Mouse (Mus musculus): ENCODE data around the gene Spsb3.

Gene Spsb3

GRCm38 (mm10) chr17:24896241-24896992 is 10.0 kb downstream of the Spsb3 start, which contains the start of gene Nme3:
Nme3 (plus strand) TSS chr17:24896500.
- DNase-seq (ENCODE audit: low spot score in 2 of 2) = peak; percentile 63 to 76

DNA sequence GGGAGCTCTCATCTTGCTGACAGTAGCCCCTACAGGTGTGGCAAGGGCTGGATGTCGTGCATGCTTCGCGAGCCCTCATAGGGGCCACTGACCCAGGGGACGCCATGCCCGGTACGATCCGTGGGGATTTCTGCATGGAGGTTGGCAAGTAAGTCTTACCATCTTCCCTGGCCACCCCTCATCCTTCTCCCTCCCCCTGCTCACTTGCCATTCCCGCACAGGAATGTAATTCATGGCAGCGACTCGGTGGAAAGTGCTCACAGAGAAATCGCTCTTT is 10.5 kb downstream of the Spsb3 start:
- no peak for DNase-seq (ENCODE audit: low spot score in 2 of 2)

DNA sequence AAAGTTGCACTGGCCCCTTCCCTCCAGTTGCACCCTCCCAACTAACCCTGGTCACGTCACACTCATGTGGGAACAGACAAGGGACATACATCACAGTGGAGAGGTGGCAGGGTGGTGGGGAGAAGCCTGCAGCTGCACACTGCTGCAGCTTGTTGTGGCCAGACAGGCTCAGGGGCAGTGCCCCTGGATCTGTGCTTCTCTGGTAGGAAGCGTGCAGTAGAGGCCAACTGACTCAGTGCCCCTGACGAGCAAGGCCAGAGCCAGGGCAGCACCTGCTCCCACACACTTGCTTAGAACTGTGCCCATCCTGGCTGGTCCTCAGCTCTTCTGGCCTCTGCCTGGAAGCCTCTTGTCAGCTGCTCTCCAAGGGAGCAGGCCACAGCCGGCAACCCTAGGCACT is 11.2 kb downstream of the Spsb3 start:
- DNase-seq (ENCODE audit: low spot score in 2 of 2) = no peak

DNA sequence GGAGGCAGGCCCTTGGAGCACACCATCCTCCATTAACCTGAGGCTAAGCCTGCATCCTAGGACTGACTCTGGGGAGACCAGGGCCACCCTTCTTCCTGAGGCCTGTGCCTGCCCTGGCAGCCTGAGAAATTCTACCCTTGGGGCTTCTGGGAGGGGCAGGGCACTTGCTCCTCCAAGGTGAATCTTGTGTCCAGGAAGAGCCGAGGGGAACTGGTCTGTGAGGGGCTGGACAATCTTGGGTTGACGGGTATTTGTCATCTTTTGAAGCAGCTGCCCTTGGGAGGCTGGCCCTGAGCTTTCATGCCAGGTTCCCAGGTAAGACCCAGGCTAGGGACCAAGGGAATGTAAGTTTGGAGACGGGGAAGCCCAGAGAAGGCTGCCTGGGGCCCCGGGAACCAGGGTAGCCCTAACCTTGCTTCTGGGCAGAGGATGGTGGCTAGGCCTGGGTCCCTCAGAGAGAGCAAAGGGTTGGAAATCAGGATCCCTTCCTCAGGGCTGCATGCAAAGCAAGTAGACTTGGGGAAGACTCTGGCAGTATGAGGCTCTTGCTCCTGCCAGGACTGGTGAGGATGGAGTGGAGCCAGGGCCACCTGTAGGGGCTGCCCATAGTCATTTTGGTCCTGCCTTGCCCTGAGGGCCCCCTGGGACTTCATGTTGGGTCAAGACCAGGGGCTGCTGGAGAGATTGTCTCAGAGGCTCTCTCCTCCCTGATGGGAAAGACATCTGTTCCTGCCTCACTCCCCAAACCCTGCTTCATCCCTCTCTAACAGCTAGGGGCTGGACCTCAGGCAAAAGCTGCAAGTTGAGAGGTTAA is 11.8 kb downstream of the Spsb3 start:
- DNase-seq (ENCODE audit: low spot score in 2 of 2) = no peak

GRCm38 (mm10) chr17:24899153-24899552 is 12.7 kb downstream of the Spsb3 start:
- DNase-seq (ENCODE audit: low spot score in 2 of 2) = no peak

GRCm38 (mm10) chr17:24900014-24900413 is 13.6 kb downstream of the Spsb3 start:
- DNase-seq (ENCODE audit: low spot score in 2 of 2) = no peak

- no peak for DNase-seq (ENCODE audit: low spot score in 2 of 2)
Observed at GRCm38 (mm10) chr17:24902124-24902523, 15.7 kb downstream of the Spsb3 start.

- no peak for DNase-seq (ENCODE audit: low spot score in 2 of 2)
Observed at GRCm38 (mm10) chr17:24902671-24903474, 16.4 kb downstream of the Spsb3 start.

GRCm38 (mm10) chr17:24903767-24904166 is 17.3 kb downstream of the Spsb3 start:
- no peak for DNase-seq (ENCODE audit: low spot score in 2 of 2)

GRCm38 (mm10) chr17:24907591-24907990 is 21.1 kb downstream of the Spsb3 start:
- no peak for DNase-seq (ENCODE audit: low spot score in 2 of 2)

DNA sequence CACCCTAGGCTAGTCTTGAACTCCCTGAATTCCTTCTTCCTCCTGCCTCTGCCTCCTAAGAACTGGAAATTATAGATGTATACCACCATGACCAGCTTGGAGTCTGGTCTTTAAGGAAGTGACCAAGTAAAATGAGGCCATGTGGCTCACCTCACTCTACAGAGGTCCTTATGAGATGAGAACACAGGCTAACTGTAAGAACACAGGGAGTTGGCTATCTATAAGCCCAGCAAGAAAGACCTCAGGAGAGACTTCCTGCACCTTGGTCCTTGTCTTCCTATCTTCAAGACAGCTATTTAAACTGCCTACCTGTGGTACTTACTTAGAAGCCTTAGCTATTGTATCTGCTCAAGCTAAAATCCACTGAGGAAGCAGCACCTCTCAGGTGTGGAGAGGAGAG is 27.5 kb downstream of the Spsb3 start:
- no peak for DNase-seq (ENCODE audit: low spot score in 2 of 2)

- no peak for DNase-seq (ENCODE audit: low spot score in 2 of 2)
Observed at GRCm38 (mm10) chr17:24923246-24923645, 36.8 kb downstream of the Spsb3 start.

DNA sequence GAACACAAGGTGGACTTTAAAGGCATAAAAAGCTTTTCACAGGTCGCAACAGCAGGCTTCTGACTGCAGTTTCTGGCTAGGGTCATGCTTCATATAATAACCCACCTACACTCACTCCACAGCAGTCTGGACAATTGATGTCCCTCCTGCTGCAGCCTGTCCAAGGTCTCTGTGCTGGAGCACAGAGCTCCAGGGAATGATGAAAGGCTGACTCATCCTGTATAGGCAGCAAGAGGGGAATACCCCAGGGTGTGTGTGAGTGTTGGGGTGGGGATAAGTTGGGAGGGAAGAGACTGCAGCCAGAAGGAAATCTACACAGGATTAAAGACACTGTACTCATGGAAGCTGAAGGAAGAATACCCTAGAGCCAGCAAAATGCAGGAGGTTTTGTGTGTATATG is 43.1 kb downstream of the Spsb3 start:
- no peak for DNase-seq (ENCODE audit: low spot score in 2 of 2)

DNA sequence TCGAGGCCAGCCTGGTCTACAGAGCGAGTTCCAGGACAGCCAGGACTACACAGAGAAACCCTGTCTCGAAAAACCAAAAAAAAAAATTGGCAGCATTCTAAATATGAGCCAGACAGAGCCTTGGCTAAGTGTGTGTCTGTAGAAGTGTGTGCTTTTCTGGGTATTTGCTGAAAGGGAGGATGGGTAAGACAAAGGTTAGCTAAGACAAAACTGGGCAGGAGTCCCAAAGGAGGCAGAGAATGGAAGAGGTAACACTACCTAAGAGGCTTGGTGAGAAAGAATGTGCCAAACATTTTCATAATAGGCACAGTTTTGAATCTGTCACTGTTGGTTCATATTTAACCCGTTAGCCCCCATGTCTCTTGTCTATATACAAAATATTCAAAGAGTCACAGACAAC is 46.0 kb downstream of the Spsb3 start:
- no peak for DNase-seq (ENCODE audit: low spot score in 2 of 2)

GRCm38 (mm10) chr17:24933163-24933562 is 46.7 kb downstream of the Spsb3 start:
- no peak for DNase-seq (ENCODE audit: low spot score in 2 of 2)

DNA sequence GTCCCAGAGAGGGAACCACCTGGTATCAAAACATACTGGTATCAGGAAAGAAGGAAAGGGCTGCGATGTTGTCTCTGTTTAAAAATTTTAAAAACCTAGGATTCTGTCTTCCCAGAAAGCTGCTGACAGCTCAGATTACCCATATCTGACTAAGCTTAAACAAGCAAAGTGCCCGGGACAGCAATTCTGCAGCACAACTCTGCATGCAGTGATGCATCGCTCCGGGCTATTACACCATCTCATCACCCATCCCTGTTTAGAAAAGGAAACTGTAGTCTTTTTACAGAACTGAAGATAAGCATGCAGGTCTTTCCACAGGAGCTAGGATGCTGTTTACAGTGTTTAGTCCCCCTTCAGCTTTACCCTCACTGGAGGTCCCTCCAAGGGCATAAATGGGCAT is 48.5 kb downstream of the Spsb3 start:
- DNase-seq (ENCODE audit: low spot score in 2 of 2) = no peak

- DNase-seq (ENCODE audit: low spot score in 2 of 2) = no peak
Observed at GRCm38 (mm10) chr17:24935666-24936065, 49.2 kb downstream of the Spsb3 start.

- peak; percentile 91 to 94 for DNase-seq (ENCODE audit: low spot score in 2 of 2)
Observed at GRCm38 (mm10) chr17:24936259-24937237, 50.1 kb downstream of the Spsb3 start, which contains the start of gene Mapk8ip3. Mapk8ip3 (minus strand) TSS chr17:24936977.

- no peak for DNase-seq (ENCODE audit: low spot score in 2 of 2)
Observed at GRCm38 (mm10) chr17:24937266-24937665, 50.8 kb downstream of the Spsb3 start.

Data from urinary bladder, postnatal 4 days (tissue).